In the genomic region with DNA sequence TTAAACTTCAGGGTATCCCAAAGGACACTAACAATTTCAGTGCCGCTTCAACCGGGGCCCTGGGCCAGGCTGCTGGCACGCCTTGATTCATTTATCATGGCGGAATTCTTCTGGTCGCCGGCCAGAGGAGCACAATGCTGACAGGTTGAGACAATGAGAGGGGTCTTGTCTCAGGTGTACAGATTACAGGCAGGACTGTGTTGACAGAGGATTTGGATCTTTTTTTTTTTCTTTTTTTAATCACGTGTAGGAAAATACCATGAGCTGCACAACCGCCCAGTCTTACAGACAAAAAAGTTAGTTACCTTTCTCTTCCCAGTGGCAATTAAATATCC, we compare ENCODE assay signal across 10 mouse cellular contexts.
A peak's percentile ranks its signal among the peaks of the same experiment; 100 is the strongest.
DNase-seq lines count a peak whose midpoint lies in the region; ATAC-seq and TF ChIP-seq lines count a peak whose summit lies in the region.
"Had no signal": no experiment of that assay in that cellular context is flagged by ENCODE, and none has a peak within 500 bp of the region (broad histone marks: within the 10 kb centered on the region; RNA-seq: fewer than 3 reads in every experiment).

No protein-coding gene starts in this region.

- no peak for TF ChIP-seq POLR2A in lung, adult 2 months (IDR thresholded peaks at IDR 0.05; ENCODE audit: borderline replicate concordance, extremely low read depth, low read depth, low read length)

- 0 out of 2 replicates have a peak overlapping the region, but pooled peaks have one; percentile 44 for H3K27ac ChIP-seq in forebrain, embryonic 10.5 days
- H3K27ac ChIP-seq in forebrain, embryonic 11.5 days (ENCODE audit: low read depth, low read length), result no peak overlapping the region
- peak overlapping the region; percentile 41; the same call in 1 of the 2 replicates for H3K27ac ChIP-seq in lung, embryonic 15.5 days
- no peak overlapping the region for H3K27ac ChIP-seq in limb, embryonic 13.5 days
- H3K27ac ChIP-seq in stomach, embryonic 15.5 days, result peak overlapping the region; percentile 59; the same call in 1 of the 2 replicates
- H3K27ac ChIP-seq: gastrocnemius, adult 2 months; liver, embryonic 14.5 days had no signal

- no peak overlapping the region for H3K4me2 ChIP-seq in forebrain, embryonic 11.5 days (ENCODE audit: low read depth, low read length, severe bottlenecking)
- H3K4me2 ChIP-seq in lung, embryonic 15.5 days, result peak overlapping the region; percentile 22; the same call in 1 of the 2 replicates
- H3K4me2 ChIP-seq in limb, embryonic 13.5 days (replicated peaks), result no peak overlapping the region; the same call in 1 of the 2 replicates
- peak overlapping the region; percentile 19 for H3K4me2 ChIP-seq in stomach, embryonic 15.5 days

- no peak for DNase-seq in forebrain, embryonic 10.5 days (ENCODE audit: extremely low spot score, low spot score)
- DNase-seq in forebrain, embryonic 11.5 days (ENCODE audit: low spot score), result no peak
- DNase-seq in lung, adult 2 months, result no peak
- no peak for DNase-seq in right cerebral cortex, postnatal 4 days
- no peak for DNase-seq in lung, adult 18-20 months
- DNase-seq: gastrocnemius, adult 2 months had no signal

- no peak overlapping the region for H3K9ac ChIP-seq in forebrain, embryonic 11.5 days (ENCODE audit: low read length)
- no peak overlapping the region for H3K9ac ChIP-seq in lung, embryonic 15.5 days
- no peak overlapping the region for H3K9ac ChIP-seq in limb, embryonic 13.5 days
- H3K9ac ChIP-seq in stomach, embryonic 15.5 days, result no peak overlapping the region
- H3K9ac ChIP-seq: liver, embryonic 14.5 days had no signal

- TF ChIP-seq CTCF in lung, adult 2 months (IDR thresholded peaks at IDR 0.05; ENCODE audit: insufficient read depth, low read length), result no peak

- H3K27me3 ChIP-seq in forebrain, embryonic 10.5 days (ENCODE audit: poor library complexity, severe bottlenecking), result peaks cover 10% of the 10 kb centered on the region
- no peaks in the 10 kb centered on the region for H3K27me3 ChIP-seq in forebrain, embryonic 11.5 days (ENCODE audit: control insufficient read depth, insufficient read depth, low read length)
- H3K27me3 ChIP-seq in lung, embryonic 15.5 days, result no peaks in the 10 kb centered on the region
- peaks cover 14% of the 10 kb centered on the region; the same call in 1 of the 2 replicates for H3K27me3 ChIP-seq in limb, embryonic 13.5 days
- H3K27me3 ChIP-seq in stomach, embryonic 15.5 days (replicated peaks), result no peaks in the 10 kb centered on the region

- no peaks in the 10 kb centered on the region for H3K36me3 ChIP-seq in forebrain, embryonic 10.5 days (replicated peaks)
- no peaks in the 10 kb centered on the region for H3K36me3 ChIP-seq in forebrain, embryonic 11.5 days (ENCODE audit: control insufficient read depth, insufficient read depth, low read length)
- no peaks in the 10 kb centered on the region for H3K36me3 ChIP-seq in lung, embryonic 15.5 days
- no peaks in the 10 kb centered on the region for H3K36me3 ChIP-seq in limb, embryonic 13.5 days
- H3K36me3 ChIP-seq in stomach, embryonic 15.5 days, result no peaks in the 10 kb centered on the region

- no peaks in the 10 kb centered on the region for H3K9me3 ChIP-seq in forebrain, embryonic 10.5 days
- no peaks in the 10 kb centered on the region for H3K9me3 ChIP-seq in forebrain, embryonic 11.5 days (ENCODE audit: control insufficient read depth, low read length)
- H3K9me3 ChIP-seq in lung, embryonic 15.5 days, result no peaks in the 10 kb centered on the region
- no peaks in the 10 kb centered on the region for H3K9me3 ChIP-seq in limb, embryonic 13.5 days
- H3K9me3 ChIP-seq in stomach, embryonic 15.5 days, result no peaks in the 10 kb centered on the region

- 55% methylated on average over 8 of the region's 8 CpGs for WGBS in forebrain, embryonic 10.5 days
- WGBS in forebrain, embryonic 11.5 days, result 52% methylated on average over 8 of the region's 8 CpGs
- 19% methylated on average over 8 of the region's 8 CpGs for WGBS in lung, embryonic 15.5 days
- 28% methylated on average over 8 of the region's 8 CpGs for WGBS in lung, adult 2 months
- WGBS in limb, embryonic 13.5 days, result 38% methylated on average over 8 of the region's 8 CpGs
- 21% methylated on average over 8 of the region's 8 CpGs for WGBS in stomach, embryonic 15.5 days

- no peak overlapping the region for H3K4me3 ChIP-seq in forebrain, embryonic 10.5 days
- no peak overlapping the region for H3K4me3 ChIP-seq in forebrain, embryonic 11.5 days (ENCODE audit: low read depth, low read length)
- H3K4me3 ChIP-seq in lung, embryonic 15.5 days, result no peak overlapping the region
- H3K4me3 ChIP-seq in lung, adult 2 months (replicated peaks; ENCODE audit: extremely low read depth, low read depth, low read length), result no peak overlapping the region
- H3K4me3 ChIP-seq in limb, embryonic 13.5 days, result no peak overlapping the region
- no peak overlapping the region for H3K4me3 ChIP-seq in stomach, embryonic 15.5 days (replicated peaks)
- H3K4me3 ChIP-seq: gastrocnemius, adult 2 months had no signal

- peaks cover 27% of the 10 kb centered on the region for H3K4me1 ChIP-seq in forebrain, embryonic 10.5 days
- H3K4me1 ChIP-seq in forebrain, embryonic 11.5 days (replicated peaks; ENCODE audit: control insufficient read depth, insufficient read depth, low read length), result no peaks in the 10 kb centered on the region
- H3K4me1 ChIP-seq in lung, embryonic 15.5 days, result peaks cover 38% of the 10 kb centered on the region
- no peaks in the 10 kb centered on the region for H3K4me1 ChIP-seq in lung, adult 2 months (ENCODE audit: control insufficient read depth, insufficient read depth, low read length)
- peaks cover 28% of the 10 kb centered on the region for H3K4me1 ChIP-seq in limb, embryonic 13.5 days
- H3K4me1 ChIP-seq in stomach, embryonic 15.5 days, result peaks cover 37% of the 10 kb centered on the region

- no peak for ATAC-seq in forebrain, embryonic 11.5 days (replicated peaks; ENCODE audit: low FRiP score)
- ATAC-seq in lung, embryonic 15.5 days (ENCODE audit: borderline replicate concordance, extremely low read depth, low FRiP score, low TSS enrichment), result no peak
- ATAC-seq in limb, embryonic 13.5 days (ENCODE audit: low FRiP score, low read depth), result peak; percentile 14; the same call in 1 of the 2 replicates
- no peak for ATAC-seq in stomach, embryonic 15.5 days (ENCODE audit: insufficient read depth, low FRiP score, low read depth)

Comparison
In these comparisons a context has a peak if more than half of its experiments do, and no peak if none do; other contexts are left out.
1. H3K27ac ChIP-seq: peak in forebrain, embryonic 10.5 days (single experiment), lung, embryonic 15.5 days (single experiment) and stomach, embryonic 15.5 days (single experiment); none in forebrain, embryonic 11.5 days (single experiment) and limb, embryonic 13.5 days (single experiment).
2. H3K4me2 ChIP-seq: peak in lung, embryonic 15.5 days (single experiment) and stomach, embryonic 15.5 days (single experiment); none in forebrain, embryonic 11.5 days (single experiment) and limb, embryonic 13.5 days (single experiment).